Mouse (Mus musculus) ES-Bruce4 (cell line): ENCODE measurements at regions not wholly inside any gene's neighbourhood (a gene's known extent, or its start where the extent isn't known, plus 50 kb on each side); places are given as distances from the start of the nearest gene placed in this dataset.

Experiments
- CTCF ChIP-seq: IDR thresholded peaks from one replicate; pipeline ENCODE4 v1.8.1; 2011; ENCODE audit warnings: low read depth, low read length
- POLR2A ChIP-seq: IDR thresholded peaks from one replicate; pipeline ENCODE4 v1.8.1; 2011; ENCODE audit warnings: low read length; ENCODE audit not compliant: insufficient read depth

GRCm38 (mm10) chr2:148567930-148568481 lies 104.4 kb upstream of the Nxt1 start:
- TF ChIP-seq CTCF (no peak), POLR2A (no peak)
